Mouse (Mus musculus) liver, postnatal 0 days (tissue): Measurements from ENCODE around the gene Gm11559.

ENCODE experiments used
- CTCF ChIP-seq: sonication (generic); IDR thresholded peaks from 2 replicates; pipeline ENCODE4 v1.5.1; 2016; ENCODE audit warnings: antibody characterized with exemption, low read depth
- EP300 ChIP-seq: IDR thresholded peaks from 2 replicates; pipeline ENCODE4 v1.6.1; 2016; ENCODE audit warnings: antibody characterized with exemption, low read depth, mild to moderate bottlenecking

- TF ChIP-seq CTCF (peak; percentile 39), EP300 (no peak)
Measured at GRCm38 (mm10) chr11:99854121-99854520, 10.2 kb upstream of the Gm11559 start.
